Mouse (Mus musculus) megakaryocyte, adult 5-6 weeks (primary cell): ENCODE data around the gene Prss32. TPM values are rescaled to one million over a fixed set of nuclear protein-coding genes. Genes with fewer than 3 reads are reported as not detected.

Experiments
- ATAC-seq: 2 replicates; pipeline ENCODE4 v1.8.0; 2016; ENCODE audit warnings: mild to moderate bottlenecking, inconsistent platforms; ENCODE audit not compliant: poor library complexity, severe bottlenecking
- total RNA-seq, 2 experiments: library from RNA; stranded (forward) in 1 of 2; stranded (reverse) in 1 of 2; fragments of 153-499, 151-499 nt in 1 of 2; fragments of 221-1000, 200-1000 nt in 1 of 2; gene quantifications; 2 replicates each; pipeline versions ENCODE4 v1.2.3 to v1.2.4; 2015 to 2017

Gene Prss32
- total RNA-seq (2015) (not detected in 2 replicates), total RNA-seq (2017) (not detected in 2 replicates)

DNA sequence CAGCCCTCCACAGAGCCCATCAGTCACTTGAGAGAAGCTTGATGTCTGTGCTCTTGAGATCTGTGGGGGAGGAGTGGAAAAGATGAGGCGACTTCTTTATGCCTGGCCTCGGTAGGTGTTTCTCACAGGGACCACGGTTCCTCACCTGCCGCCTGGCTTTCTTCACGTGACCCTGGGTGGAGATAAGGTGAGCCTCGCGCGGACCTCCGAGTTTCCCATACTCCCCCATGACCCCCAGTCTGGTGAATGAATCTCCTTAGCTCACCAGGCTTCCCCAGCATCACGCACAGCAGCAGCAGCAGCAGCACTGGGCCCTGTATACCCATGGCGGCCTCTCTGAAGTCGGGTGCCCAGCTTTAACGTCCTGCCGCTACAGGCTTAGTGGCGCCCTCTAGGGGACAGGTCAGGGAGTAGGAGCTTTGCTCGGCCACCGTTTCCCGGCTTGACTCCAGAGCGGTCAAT is at the start of gene Prss32, which contains the start of gene Prss41:
TSS of gene Prss32 (plus strand) at position 44 of the 462 bp plus-strand sequence.
TSS of gene Prss41 (minus strand) at position 361 of the 462 bp plus-strand sequence.
- ATAC-seq, result peak; percentile 83

GRCm38 (mm10) chr17:23795323-23795722 is 48.3 kb upstream of the Prss32 start:
- no peak for ATAC-seq

GRCm38 (mm10) chr17:23797316-23797715 is 46.3 kb upstream of the Prss32 start:
- no peak for ATAC-seq

DNA sequence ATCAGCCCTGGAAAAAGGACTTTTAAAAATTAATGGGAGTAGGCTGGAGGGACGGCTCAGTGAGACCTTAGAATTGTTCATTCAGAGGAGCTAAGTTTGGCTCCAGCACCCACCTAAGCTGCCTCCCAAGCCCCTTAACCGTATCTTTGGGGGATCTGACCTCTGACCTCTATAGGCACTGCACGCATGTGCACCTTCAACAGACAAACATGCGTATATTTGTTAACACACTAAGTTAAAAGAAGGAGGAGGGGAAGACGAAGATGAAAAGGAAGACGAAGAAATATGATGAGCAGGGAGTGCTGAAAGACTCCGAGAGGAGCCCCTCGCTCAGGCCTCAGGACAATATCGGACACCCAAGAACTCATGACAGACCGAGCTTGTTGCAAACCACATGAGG is 42.0 kb upstream of the Prss32 start:
- no peak for ATAC-seq

DNA sequence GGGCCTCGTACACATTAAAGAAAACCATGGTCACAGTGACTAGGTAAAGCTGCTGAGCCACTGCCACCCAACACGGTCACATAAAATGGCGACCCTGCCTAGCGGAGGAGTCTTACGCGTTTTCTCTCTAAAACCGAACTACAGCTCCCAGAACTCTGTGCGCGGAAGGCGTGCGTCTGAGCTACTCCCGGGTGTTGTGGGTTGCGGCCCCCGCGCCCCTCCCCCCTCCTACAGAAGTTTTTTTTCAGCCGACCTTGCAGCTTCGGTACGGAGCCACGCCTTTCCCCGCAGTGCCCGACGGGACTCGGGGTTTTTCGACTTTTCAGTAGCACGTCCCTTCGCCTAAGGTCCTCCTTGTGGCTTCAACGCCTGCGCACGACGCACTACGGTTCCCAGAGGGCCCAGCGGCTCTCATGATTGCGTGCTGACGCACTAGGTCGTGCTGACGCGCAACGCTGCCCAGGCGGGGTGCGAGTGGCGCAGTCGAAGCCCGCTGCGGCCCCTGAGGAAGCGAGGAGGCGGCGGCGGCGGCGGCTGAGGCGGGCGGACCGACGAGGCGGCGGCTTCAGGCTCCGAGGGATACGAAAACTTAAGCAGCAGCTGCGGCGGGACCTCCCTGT is 40.8 kb upstream of the Prss32 start:
- peak; percentile 91 for ATAC-seq

GRCm38 (mm10) chr17:23803366-23804041 is 40.2 kb upstream of the Prss32 start:
- ATAC-seq, result peak; percentile 20

DNA sequence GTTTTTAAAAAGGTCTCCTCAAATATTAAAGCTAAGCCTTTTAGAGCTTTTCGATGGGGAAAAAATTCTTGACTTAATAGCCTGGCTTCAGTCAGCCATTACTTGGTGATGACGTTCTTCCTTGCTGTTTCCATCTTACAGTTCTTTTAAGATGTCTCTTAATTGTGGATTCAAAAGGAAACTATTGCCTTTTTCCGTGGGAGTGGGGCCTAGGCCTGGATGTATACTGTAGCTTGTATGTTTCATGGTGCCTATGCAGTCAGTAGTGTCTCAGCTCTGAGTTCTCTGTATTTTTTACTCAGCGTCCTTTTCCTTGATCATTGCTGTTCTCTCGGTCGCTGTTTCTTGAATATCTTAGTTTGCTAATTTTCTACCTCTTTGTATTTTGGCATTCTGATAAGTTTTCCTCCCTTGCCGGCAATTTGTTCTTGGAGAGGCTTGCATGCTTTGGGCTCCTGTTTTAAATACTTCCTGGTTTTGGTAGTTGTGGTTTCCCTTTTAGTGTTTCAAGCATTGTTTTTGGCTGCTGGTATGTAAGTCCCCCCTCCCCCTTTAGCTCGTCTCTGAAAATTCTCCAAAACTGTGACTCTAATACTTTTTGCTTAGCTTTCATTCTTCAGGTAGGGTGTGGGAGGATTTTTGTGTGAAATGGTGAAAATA is 39.1 kb upstream of the Prss32 start:
- no peak for ATAC-seq

- no peak for ATAC-seq
These were observed 36.8 kb upstream of the Prss32 start for GRCm38 (mm10) chr17:23806867-23807266.

- no peak for ATAC-seq
These were observed 35.7 kb upstream of the Prss32 start for GRCm38 (mm10) chr17:23807918-23808317.

DNA sequence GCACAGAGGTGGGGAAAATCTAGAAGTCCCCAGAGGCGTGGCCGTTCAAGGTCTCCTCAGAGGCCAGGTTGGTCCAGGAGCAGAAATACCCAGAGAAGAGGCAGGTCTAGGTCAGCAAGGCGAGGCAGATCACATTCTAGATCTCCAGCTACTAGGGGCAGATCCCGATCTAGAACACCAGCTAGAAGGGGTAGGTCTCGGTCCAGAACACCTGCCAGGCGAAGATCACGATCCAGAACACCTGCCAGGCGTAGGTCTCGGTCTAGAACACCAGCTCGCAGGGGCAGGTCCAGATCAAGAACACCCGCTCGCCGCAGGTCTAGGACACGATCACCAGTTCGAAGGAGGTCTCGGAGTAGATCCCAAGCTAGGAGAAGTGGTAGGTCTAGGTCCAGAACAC is 28.0 kb upstream of the Prss32 start:
- ATAC-seq, result no peak

DNA sequence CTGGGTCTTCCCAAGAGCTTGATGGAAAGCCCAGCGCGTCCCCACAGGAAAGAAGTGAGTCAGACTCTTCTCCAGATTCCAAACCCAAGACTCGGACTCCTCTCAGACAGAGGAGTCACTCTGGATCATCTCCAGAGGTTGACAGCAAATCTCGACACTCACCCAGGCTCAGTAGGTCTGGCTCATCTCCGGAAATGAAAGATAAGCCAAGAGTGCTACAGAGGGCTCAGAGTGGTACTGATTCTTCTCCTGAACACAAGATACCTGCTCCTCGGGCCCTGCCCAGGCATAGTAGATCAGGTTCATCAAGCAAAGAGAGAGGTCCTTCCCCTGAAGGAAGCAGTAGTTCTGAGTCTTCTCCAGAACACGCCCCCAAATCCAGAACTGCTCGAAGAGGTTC is 25.1 kb upstream of the Prss32 start:
- ATAC-seq, result no peak

DNA sequence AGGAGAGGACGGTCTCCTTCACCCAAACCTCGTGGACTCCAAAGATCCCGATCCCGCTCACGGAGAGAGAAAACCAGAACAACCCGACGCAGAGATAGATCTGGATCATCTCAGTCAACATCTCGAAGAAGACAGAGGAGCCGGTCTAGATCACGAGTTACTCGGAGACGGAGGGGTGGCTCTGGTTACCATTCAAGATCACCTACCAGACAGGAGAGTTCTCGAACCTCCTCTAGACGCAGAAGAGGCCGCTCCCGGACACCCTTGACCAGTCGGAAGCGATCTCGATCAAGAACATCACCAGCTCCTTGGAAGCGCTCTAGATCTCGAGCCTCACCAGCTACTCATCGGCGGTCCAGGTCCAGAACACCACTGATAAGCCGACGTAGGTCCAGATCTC is 24.4 kb upstream of the Prss32 start:
- ATAC-seq, result no peak

DNA sequence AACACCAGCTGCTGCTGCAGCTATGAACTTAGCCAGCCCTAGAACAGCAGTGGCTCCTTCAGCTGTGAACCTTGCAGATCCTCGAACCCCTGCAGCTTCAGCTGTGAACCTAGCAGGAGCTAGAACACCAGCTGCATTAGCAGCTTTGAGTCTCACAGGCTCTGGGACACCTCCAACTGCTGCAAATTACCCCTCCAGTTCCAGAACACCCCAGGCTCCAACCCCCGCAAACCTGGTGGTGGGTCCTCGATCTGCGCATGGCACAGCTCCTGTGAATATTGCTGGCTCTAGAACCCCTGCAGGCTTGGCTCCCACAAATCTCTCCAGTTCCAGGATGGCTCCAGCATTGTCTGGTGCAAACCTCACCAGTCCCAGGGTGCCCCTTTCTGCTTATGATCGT is 22.9 kb upstream of the Prss32 start:
- no peak for ATAC-seq

- ATAC-seq, result no peak
These were observed 21.6 kb upstream of the Prss32 start for GRCm38 (mm10) chr17:23822094-23822493.

GRCm38 (mm10) chr17:23823018-23823417 is 20.6 kb upstream of the Prss32 start:
- ATAC-seq, result no peak

DNA sequence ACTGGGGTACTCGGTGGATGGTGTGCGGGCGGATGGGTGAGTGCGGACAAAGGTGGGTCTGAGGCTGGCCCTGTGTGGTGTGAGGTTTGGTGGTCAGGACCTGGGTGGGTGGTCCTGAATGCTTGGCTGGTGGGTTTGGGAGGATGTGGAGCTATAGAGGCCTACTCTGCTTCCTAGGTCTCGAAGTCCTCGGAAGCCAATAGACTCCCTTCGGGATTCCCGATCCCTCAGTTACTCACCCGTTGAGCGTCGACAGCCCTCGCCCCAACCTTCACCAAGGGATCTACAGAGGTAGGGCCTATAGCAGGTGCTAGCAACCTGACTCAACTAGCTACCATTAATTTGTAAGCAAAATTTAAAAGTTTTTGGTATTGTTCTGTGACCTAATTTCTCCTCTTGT is 20.0 kb upstream of the Prss32 start:
- no peak for ATAC-seq

DNA sequence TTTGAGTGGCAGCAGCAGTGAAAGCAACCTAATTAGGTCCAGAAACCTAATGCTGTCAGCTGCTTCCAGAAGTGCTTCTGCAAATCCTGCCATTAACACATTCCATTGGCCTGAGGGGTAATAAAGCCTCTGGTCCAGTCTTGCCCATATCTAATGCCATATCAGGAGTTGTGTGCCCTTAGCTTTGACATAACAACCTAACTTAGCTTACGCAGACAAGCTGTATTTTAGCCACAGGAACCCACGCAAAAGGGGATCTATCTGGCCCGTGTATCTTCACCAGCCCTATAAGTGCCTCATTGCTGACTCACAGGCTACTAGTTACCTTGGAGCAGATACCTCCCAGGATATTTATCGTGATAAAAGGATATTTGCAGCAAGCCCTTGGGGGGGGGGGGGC is 18.1 kb upstream of the Prss32 start:
- ATAC-seq, result no peak

GRCm38 (mm10) chr17:23828271-23829001 is 15.2 kb upstream of the Prss32 start:
- ATAC-seq, result peak; percentile 31

DNA sequence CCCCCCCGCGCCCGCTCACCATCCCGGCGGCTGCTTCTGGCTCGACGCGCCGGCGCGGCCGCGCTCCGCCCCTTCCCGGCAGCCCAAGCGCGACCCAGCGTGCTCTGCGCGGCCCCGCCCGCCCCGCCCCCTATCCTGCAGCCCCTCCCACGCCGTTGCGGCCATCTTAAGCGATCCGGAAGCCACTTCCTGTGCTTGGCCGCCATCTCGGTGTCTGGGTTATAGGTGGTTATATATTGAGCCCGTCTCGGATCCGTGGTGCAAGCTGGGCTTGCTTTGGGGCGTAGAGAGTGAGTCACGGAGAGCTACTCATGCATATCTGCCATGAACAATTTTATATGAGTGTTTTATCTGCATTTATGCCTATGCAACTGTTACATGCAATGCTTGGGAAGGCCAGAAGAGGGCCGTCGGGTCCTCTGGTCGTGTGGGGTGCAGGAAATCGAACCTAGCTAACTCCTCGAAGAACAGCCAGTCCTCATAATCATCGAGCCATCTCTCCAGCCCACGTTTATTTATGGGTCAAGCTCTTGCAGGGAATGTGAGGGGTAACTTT is 14.5 kb upstream of the Prss32 start, which contains the start of gene Elob:
TSS of gene Elob (minus strand) at position 73 of the 556 bp plus-strand sequence.
- ATAC-seq, result peak; percentile 93

DNA sequence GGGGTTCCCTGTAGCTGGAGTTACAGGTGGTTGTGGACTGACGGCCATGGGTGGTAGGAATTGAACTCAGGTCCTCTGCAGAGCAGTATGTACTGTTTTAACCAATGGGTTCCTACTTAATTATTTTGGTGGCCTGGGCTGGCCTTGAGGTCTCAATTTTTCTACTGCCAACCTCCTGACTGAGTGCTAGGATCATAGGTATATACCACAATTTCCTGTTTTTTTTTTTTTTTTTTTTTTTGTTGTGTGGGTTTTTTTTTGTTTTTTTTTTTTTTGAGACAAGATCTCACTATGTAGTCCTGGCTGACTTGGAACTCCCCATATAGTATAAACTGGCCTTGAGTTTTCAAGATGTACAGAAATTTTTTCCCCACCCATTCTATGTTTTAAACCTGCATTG is 12.5 kb upstream of the Prss32 start:
- no peak for ATAC-seq
